Mouse (Mus musculus) cerebellum, adult 2 months (tissue): ENCODE data around the gene Dolpp1. TPM values are rescaled to one million over a fixed set of nuclear protein-coding genes. Genes with fewer than 3 reads are reported as not detected.
"Not testable (repeated sequence)": the region's sequence is repeated elsewhere in the genome, so short reads cannot be mapped to it uniquely, and the experiment has no call there.

Experiments
- DNase-seq, 2 experiments: peaks; one replicate each; pipeline ENCODE4 v3.0.0; 2021
- H3K27ac ChIP-seq: fragments of 200-500 bp; 2 replicates; pipeline ENCODE4 v1.5.1; 2012; ENCODE audit warnings: low read length, control low read depth, inconsistent platforms; ENCODE audit not compliant: insufficient read depth
- H3K27me3 ChIP-seq: fragments of 200-500 bp; 2 replicates; pipeline ENCODE4 v1.6.1; 2012; ENCODE audit warnings: inconsistent platforms, mild to moderate bottlenecking, low read length, moderate library complexity; ENCODE audit not compliant: control insufficient read depth, insufficient read depth
- H3K4me1 ChIP-seq: fragments of 200-500 bp; 2 replicates; pipeline ENCODE4 v1.6.1; 2011; ENCODE audit warnings: low read length; ENCODE audit not compliant: control insufficient read depth, insufficient read depth
- H3K4me3 ChIP-seq: fragments of 200-500 bp; replicated peaks from 2 replicates; pipeline ENCODE3; 2011; ENCODE audit warnings: mild to moderate bottlenecking, low read depth, low read length, control low read depth; ENCODE audit not compliant: insufficient read depth
- CTCF ChIP-seq: fragments of 200-500 bp; IDR thresholded peaks from 2 replicates; pipeline ENCODE4 v1.5.1; 2011; ENCODE audit warnings: low read depth, mild to moderate bottlenecking, control low read depth, low read length, moderate library complexity, borderline replicate concordance; ENCODE audit not compliant: insufficient read depth
- POLR2A ChIP-seq: fragments of 200-500 bp; IDR thresholded peaks from 2 replicates; pipeline ENCODE4 v1.6.1; 2011; ENCODE audit warnings: low read length, control low read depth, borderline replicate concordance; ENCODE audit not compliant: insufficient read depth
- WGBS: fragments of 180-500 bp; shearing (Covaris S2); methylation state at CpG from one replicate; pipeline ENCODE4 v1.1.7; 2018; 5-methylcytosine and 5-hydroxymethylcytosine counted together
- polyA plus RNA-seq: library from polyadenylated mRNA; depleted of rRNA; stranded (reverse); fragments of >200 nt; gene quantifications from 2 replicates; pipeline ENCODE4 v1.2.3, GENCODE M21; 2012

Dolpp1 gene
- polyA plus RNA-seq, 1 experiment = 55.9 TPM

- TF ChIP-seq POLR2A (peak; percentile 81; the same call in 1 of the 2 replicates), CTCF (no peak)
- Histone ChIP-seq H3K27ac (peak within 1 kb of the TSS; percentile 85), H3K27me3 (no peaks in the 10 kb centered on the region), H3K4me1 (peaks cover 14% of the 10 kb centered on the region), H3K4me3 (peak within 1 kb of the TSS; percentile 68)
- WGBS = 1% methylated on average over 58 of the region's 58 CpGs
- DNase-seq = peak; percentile 94 to 96
These were observed 23.3 kb downstream of the Dolpp1 start, which contains the start of gene Crat for GRCm38 (mm10) chr2:30415157-30415935. Crat (minus strand) TSS chr2:30415813.

- no peaks in the 10 kb centered on the region for H3K27me3 ChIP-seq
- under 1% methylated on average over 67 of the region's 67 CpGs for WGBS
- TF ChIP-seq CTCF = no peak
- peak; percentile 46; the same call in 1 of the 2 replicates for TF ChIP-seq POLR2A
- peak; percentile 92 to 94 for DNase-seq
- H3K27ac ChIP-seq = peak within 1 kb of the TSS; percentile 85
- H3K4me1 ChIP-seq = peaks cover 14% of the 10 kb centered on the region
- peak within 1 kb of the TSS; percentile 68 for H3K4me3 ChIP-seq
These were observed 24.0 kb downstream of the Dolpp1 start, which contains the start of gene Ptpa for GRCm38 (mm10) chr2:30415936-30416648. Ptpa (plus strand) TSS chr2:30416039.

- no peak for DNase-seq
- TF ChIP-seq POLR2A (no peak), CTCF (no peak)
- Histone ChIP-seq H3K27me3 (no peaks in the 10 kb centered on the region), H3K4me3 (peak overlapping the region; percentile 68), H3K27ac (peak overlapping the region; percentile 85), H3K4me1 (peaks cover 14% of the 10 kb centered on the region)
- WGBS = under 1% methylated on average over 7 of the region's 7 CpGs
These were observed 24.6 kb downstream of the Dolpp1 start for GRCm38 (mm10) chr2:30416649-30416965.

- WGBS = 64% methylated on average over 6 of the region's 6 CpGs
- not testable (repeated sequence) for DNase-seq, H3K4me3 ChIP-seq, H3K27me3 ChIP-seq, H3K27ac ChIP-seq
- peaks cover 14% of the 10 kb centered on the region for H3K4me1 ChIP-seq
These were observed 25.1 kb downstream of the Dolpp1 start for GRCm38 (mm10) chr2:30417154-30417553.

- no peak overlapping the region; the same call in 1 of the 2 replicates for H3K27ac ChIP-seq
- WGBS = 17% methylated on average over 5 of the region's 5 CpGs
- no peaks in the 10 kb centered on the region for H3K27me3 ChIP-seq
- TF ChIP-seq POLR2A = no peak
- TF ChIP-seq CTCF = no peak
- H3K4me1 ChIP-seq = peaks cover 14% of the 10 kb centered on the region
- DNase-seq = no peak
- no peak overlapping the region for H3K4me3 ChIP-seq
These were observed 25.6 kb downstream of the Dolpp1 start for GRCm38 (mm10) chr2:30417595-30418165.

- Histone ChIP-seq H3K4me1 (peaks cover 10% of the 10 kb centered on the region), H3K27me3 (no peaks in the 10 kb centered on the region), H3K27ac (peak overlapping the region; percentile 38), H3K4me3 (no peak overlapping the region)
- no peak for DNase-seq
- WGBS = 55% methylated on average over 6 of the region's 6 CpGs
- TF ChIP-seq CTCF = no peak
These were observed 26.2 kb downstream of the Dolpp1 start for GRCm38 (mm10) chr2:30418259-30418658.

GRCm38 (mm10) chr2:30419112-30419511, 27.1 kb downstream of the Dolpp1 start:
- WGBS = 15% methylated on average over 10 of the region's 10 CpGs
- no peak for TF ChIP-seq CTCF
- no peak for TF ChIP-seq POLR2A
- Histone ChIP-seq H3K27ac (peak overlapping the region; percentile 38), H3K27me3 (no peaks in the 10 kb centered on the region), H3K4me1 (peaks cover 10% of the 10 kb centered on the region), H3K4me3 (peak overlapping the region; percentile 24)
- peak in 1 of 2 experiments; percentile 42 for DNase-seq
